Mouse (Mus musculus) C2C12 (cell line): Measurements from ENCODE around the gene Rubcnl.

Experiments
- MAX ChIP-seq: IDR thresholded peaks from one replicate; pipeline ENCODE4 v1.6.1; 2011; ENCODE audit warnings: mild to moderate bottlenecking, control low read depth
- MYOD1 ChIP-seq: IDR thresholded peaks from one replicate; pipeline ENCODE4 v1.6.1; 2011; ENCODE audit warnings: low read depth; ENCODE audit not compliant: control insufficient read depth, insufficient read length

GRCm38 (mm10) chr14:74981016-74981415, 34.8 kb upstream of the Rubcnl start:
- TF ChIP-seq MYOD1, result no peak
- TF ChIP-seq MAX, result no peak
